Mouse (Mus musculus) megakaryocyte, embryonic 14.5 days (primary cell): ENCODE measurements around the gene Ccdc189.

ENCODE experiments used
- FLI1 ChIP-seq: IDR thresholded peaks from 2 replicates; pipeline ENCODE4 v1.6.1; 2012; ENCODE audit warnings: low read length, inconsistent platforms, mixed read lengths
- GATA1 ChIP-seq: IDR thresholded peaks from 3 replicates; pipeline ENCODE4 v1.6.1; 2012; ENCODE audit warnings: mixed read lengths, low read length, inconsistent platforms, borderline replicate concordance

GRCm38 (mm10) chr7:127600612-127601011 is 12.2 kb upstream of the Ccdc189 start:
- TF ChIP-seq GATA1 (no peak), FLI1 (no peak)
